Mouse (Mus musculus): ENCODE results near the gene Frmpd2.

- TF ChIP-seq CTCF (IDR thresholded peaks at IDR 0.05; ENCODE audit: borderline replicate concordance, insufficient read depth, low read depth, low read length) (no peak), POLR2A (IDR thresholded peaks at IDR 0.05; ENCODE audit: borderline replicate concordance, insufficient read depth, low read length) (no peak)
Observed at GRCm38 (mm10) chr14:33500631-33501030, 29.1 kb downstream of the Frmpd2 start.

All from cerebellum, adult 2 months (tissue).